Mouse (Mus musculus) bone marrow, adult 2 months (tissue): ENCODE measurements around the gene Wdr76.

Experiments used
- CTCF ChIP-seq: fragments of 200-500 bp; IDR thresholded peaks from 2 replicates; pipeline ENCODE4 v1.5.1; 2011; ENCODE audit warnings: low read length, control low read depth; ENCODE audit not compliant: control insufficient read depth, insufficient read depth
- POLR2A ChIP-seq: fragments of 200-500 bp; IDR thresholded peaks from 2 replicates; pipeline ENCODE4 v1.6.1; 2011; ENCODE audit warnings: low read depth, mild to moderate bottlenecking, control low read depth, low read length, borderline replicate concordance; ENCODE audit not compliant: control insufficient read depth

DNA sequence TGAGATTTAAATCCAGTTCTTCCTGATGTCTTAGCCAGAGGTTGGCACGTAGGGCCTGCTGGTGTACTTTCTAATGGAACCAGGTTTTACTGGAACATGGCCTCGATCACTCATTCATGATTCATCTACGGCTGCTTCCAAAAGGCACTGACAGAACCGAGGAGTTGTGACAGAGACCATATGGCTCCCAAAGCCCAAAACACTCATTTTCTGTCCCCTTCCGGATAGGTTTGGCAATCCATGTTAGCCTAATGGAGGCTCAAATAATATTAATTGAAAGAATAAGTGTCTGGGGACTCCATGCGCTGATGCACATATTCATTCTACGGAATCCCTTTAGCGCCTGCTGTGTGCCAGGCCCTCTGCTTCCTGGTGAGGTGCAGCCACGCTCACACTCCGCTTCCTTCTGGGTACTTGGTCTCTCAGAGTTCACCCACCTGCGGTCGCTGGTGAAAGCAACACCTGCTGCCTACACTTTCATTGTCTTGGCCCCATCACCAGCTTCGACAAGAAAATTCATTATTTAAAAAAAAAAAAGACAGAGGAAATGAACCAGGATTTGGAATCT is 76.4 kb downstream of the Wdr76 start:
- no peak for TF ChIP-seq CTCF
- no peak for TF ChIP-seq POLR2A
